Mouse (Mus musculus): ENCODE data around the gene Rassf6.

DNA sequence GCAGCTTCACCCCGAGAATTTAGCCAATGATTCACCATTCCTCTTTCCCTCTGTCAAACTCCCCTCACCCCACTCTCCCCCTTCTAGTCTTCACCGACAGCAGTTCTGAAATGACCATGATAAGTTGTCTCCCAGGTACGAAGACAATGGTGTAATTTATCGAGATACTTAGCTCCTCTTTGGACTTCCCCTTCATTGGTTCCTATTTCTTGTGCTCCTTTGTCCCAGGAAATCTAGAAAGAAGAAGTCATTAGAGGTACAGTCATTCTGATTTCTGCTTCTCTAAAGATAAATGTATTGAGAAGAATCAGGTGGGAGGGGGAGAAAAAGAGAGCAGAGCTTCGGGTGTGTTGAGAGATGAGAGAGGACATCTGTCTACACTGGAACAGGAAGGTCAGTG is 14.3 kb upstream of the Rassf6 start:
- TF ChIP-seq POLR2A (IDR thresholded peaks at IDR 0.05; ENCODE audit: insufficient read depth, low read depth, low read length) (no peak), CTCF (IDR thresholded peaks at IDR 0.05; ENCODE audit: insufficient read depth, low read depth, low read length) (no peak)

Measured in olfactory bulb, adult 2 months (tissue).